Mouse (Mus musculus) kidney, embryonic 14.5 days (tissue): ENCODE results near the gene Olfr553. TPM values are rescaled to one million over a fixed set of nuclear protein-coding genes. Genes with fewer than 3 reads are reported as not detected.
"Not testable (repeated sequence)": the region's sequence is repeated elsewhere in the genome, so short reads cannot be mapped to it uniquely, and the experiment has no call there.

Experiments
- ATAC-seq: fragments of 200-750 bp; cut with Nextera tagmentation; 2 replicates; pipeline ENCODE4 v1.8.0; 2017; ENCODE audit warnings: moderate number of reproducible peaks, mild to moderate bottlenecking, moderate TSS enrichment, moderate library complexity; ENCODE audit not compliant: low FRiP score, low TSS enrichment
- H3K27ac ChIP-seq: fragments of 300-500 bp; sonication (generic); 2 replicates; pipeline ENCODE4 v1.5.1; 2014; ENCODE audit warnings: low read depth, mild to moderate bottlenecking, low read length, moderate library complexity, mixed read lengths
- H3K27me3 ChIP-seq: fragments of 300-500 bp; sonication (generic); 2 replicates; pipeline ENCODE4 v1.6.1; 2014; ENCODE audit warnings: mild to moderate bottlenecking, low read length; ENCODE audit not compliant: control insufficient read depth, insufficient read depth
- H3K36me3 ChIP-seq: fragments of 300-500 bp; sonication (generic); 2 replicates; pipeline ENCODE4 v1.6.1; 2014; ENCODE audit warnings: low read length, mixed read lengths; ENCODE audit not compliant: control insufficient read depth, insufficient read depth
- H3K4me1 ChIP-seq: fragments of 300-500 bp; sonication (generic); 2 replicates; pipeline ENCODE4 v1.6.1; 2014; ENCODE audit warnings: low read length, mixed read lengths; ENCODE audit not compliant: control insufficient read depth, insufficient read depth
- H3K4me2 ChIP-seq: fragments of 300-500 bp; sonication (generic); replicated peaks from 2 replicates; pipeline ENCODE4 v1.6.1; 2014; ENCODE audit warnings: low read depth, mild to moderate bottlenecking, low read length
- H3K4me3 ChIP-seq: fragments of 300-500 bp; sonication (generic); 2 replicates; pipeline ENCODE4 v1.5.1; 2014; ENCODE audit warnings: mild to moderate bottlenecking, low read length
- H3K9ac ChIP-seq: fragments of 300-500 bp; sonication (generic); 2 replicates; pipeline ENCODE4 v1.6.1; 2014; ENCODE audit warnings: low read depth, mild to moderate bottlenecking, low read length, moderate library complexity
- H3K9me3 ChIP-seq: fragments of 300-500 bp; sonication (generic); 2 replicates; pipeline ENCODE4 v1.6.1; 2016; ENCODE audit warnings: low read length; ENCODE audit not compliant: control insufficient read depth
- WGBS: fragments of 180-500 bp; shearing (Covaris S2); extraction: QIAGEN DNeasy Blood & Tissue Kit; methylation state at CpG from one replicate; pipeline ENCODE4 v1.1.7; 2014; 5-methylcytosine and 5-hydroxymethylcytosine counted together
- polyA plus RNA-seq: library from polyadenylated mRNA; unstranded; fragments of >200 nt; fragmentation: Nextera tagmentation; extraction: Ambion mirVana; gene quantifications from 2 replicates; pipeline ENCODE4 v1.2.1, GENCODE M21; 2014

Gene Olfr553
- not detected in 2 replicates for polyA plus RNA-seq

GRCm38 (mm10) chr7:102618118-102618517 is at the start of gene Olfr553:
Gene Olfr553, minus strand, starts transcription at chr7:102618218.
- no peaks in the 10 kb centered on the region for H3K36me3 ChIP-seq
- H3K4me1 ChIP-seq = no peaks in the 10 kb centered on the region
- H3K27me3 ChIP-seq = no peaks in the 10 kb centered on the region
- ATAC-seq = no peak
- no peak within 1 kb of the TSS for H3K9ac ChIP-seq
- no peaks in the 10 kb centered on the region for H3K9me3 ChIP-seq
- no peak within 1 kb of the TSS for H3K4me3 ChIP-seq
- no peak within 1 kb of the TSS for H3K4me2 ChIP-seq
- H3K27ac ChIP-seq = no peak within 1 kb of the TSS

- 37% methylated on average over 2 of the region's 2 CpGs for WGBS
Measured at GRCm38 (mm10) chr7:102665378-102665777, 47.4 kb upstream of the Olfr553 start.

GRCm38 (mm10) chr7:102664599-102664998 is 46.6 kb upstream of the Olfr553 start, which contains the start of gene Olfr556:
Gene Olfr556, plus strand, starts transcription at chr7:102664899.
- 54% methylated on average over 3 of the region's 3 CpGs for WGBS
- no peak within 1 kb of the TSS for H3K9ac ChIP-seq
- no peaks in the 10 kb centered on the region for H3K27me3 ChIP-seq
- H3K9me3 ChIP-seq = no peaks in the 10 kb centered on the region
- H3K36me3 ChIP-seq = no peaks in the 10 kb centered on the region
- no peaks in the 10 kb centered on the region for H3K4me1 ChIP-seq
- H3K4me3 ChIP-seq = no peak within 1 kb of the TSS
- H3K27ac ChIP-seq = no peak within 1 kb of the TSS
- ATAC-seq = no peak
- no peak within 1 kb of the TSS for H3K4me2 ChIP-seq

More at GRCm38 (mm10) chr7:102665378-102665777, 47.4 kb upstream of the Olfr553 start:
- no peak overlapping the region for H3K4me3 ChIP-seq
- H3K9me3 ChIP-seq = no peaks in the 10 kb centered on the region
- H3K4me1 ChIP-seq = no peaks in the 10 kb centered on the region
- no peak for ATAC-seq
- no peaks in the 10 kb centered on the region for H3K36me3 ChIP-seq
- H3K9ac ChIP-seq = no peak overlapping the region
- no peak overlapping the region for H3K27ac ChIP-seq
- no peaks in the 10 kb centered on the region for H3K27me3 ChIP-seq
- H3K4me2 ChIP-seq = no peak overlapping the region

- WGBS = 95% methylated on average over 1 of the region's 1 CpGs
- H3K36me3 ChIP-seq = no peaks in the 10 kb centered on the region
- H3K4me2 ChIP-seq = no peak within 1 kb of the TSS
- ATAC-seq = no peak
- no peak within 1 kb of the TSS for H3K4me3 ChIP-seq
- H3K27me3 ChIP-seq = no peaks in the 10 kb centered on the region
- H3K9ac ChIP-seq = no peak within 1 kb of the TSS
- H3K4me1 ChIP-seq = no peaks in the 10 kb centered on the region
- no peaks in the 10 kb centered on the region for H3K9me3 ChIP-seq
- H3K27ac ChIP-seq = no peak within 1 kb of the TSS
Measured at GRCm38 (mm10) chr7:102658523-102658922, 40.5 kb upstream of the Olfr553 start, which contains the start of gene Olfr555. Gene Olfr555, plus strand, starts transcription at chr7:102658823.

- H3K4me2 ChIP-seq, H3K36me3 ChIP-seq, H3K27me3 ChIP-seq, H3K27ac ChIP-seq, H3K4me3 ChIP-seq, ATAC-seq, H3K9me3 ChIP-seq, H3K9ac ChIP-seq, H3K4me1 ChIP-seq: not testable (repeated sequence)
- WGBS = 86% methylated on average over 4 of the region's 4 CpGs
Measured at GRCm38 (mm10) chr7:102644945-102645344, 26.9 kb upstream of the Olfr553 start.

GRCm38 (mm10) chr7:102638132-102638531 is 20.1 kb upstream of the Olfr553 start, which contains the start of gene Olfr554:
Gene Olfr554, plus strand, starts transcription at chr7:102638432.
- no peak within 1 kb of the TSS for H3K27ac ChIP-seq
- WGBS = 75% methylated on average over 1 of the region's 1 CpGs
- H3K4me2 ChIP-seq = no peak within 1 kb of the TSS
- no peak for ATAC-seq
- no peak within 1 kb of the TSS for H3K4me3 ChIP-seq
- no peak within 1 kb of the TSS for H3K9ac ChIP-seq
- no peaks in the 10 kb centered on the region for H3K4me1 ChIP-seq
- no peaks in the 10 kb centered on the region for H3K9me3 ChIP-seq
- no peaks in the 10 kb centered on the region for H3K27me3 ChIP-seq
- H3K36me3 ChIP-seq = no peaks in the 10 kb centered on the region

- Histone ChIP-seq H3K36me3 (no peaks in the 10 kb centered on the region), H3K9ac (no peak overlapping the region), H3K27me3 (no peaks in the 10 kb centered on the region), H3K9me3 (no peaks in the 10 kb centered on the region), H3K4me3 (no peak overlapping the region), H3K4me1 (no peaks in the 10 kb centered on the region), H3K4me2 (no peak overlapping the region), H3K27ac (no peak overlapping the region)
- no peak for ATAC-seq
- 38% methylated on average over 3 of the region's 3 CpGs for WGBS
Measured at GRCm38 (mm10) chr7:102636665-102637064, 18.6 kb upstream of the Olfr553 start.

GRCm38 (mm10) chr7:102620368-102620767 is 2.4 kb upstream of the Olfr553 start:
- H3K4me1 ChIP-seq, H3K36me3 ChIP-seq, H3K4me2 ChIP-seq, ATAC-seq, H3K27me3 ChIP-seq, H3K27ac ChIP-seq, H3K4me3 ChIP-seq, H3K9me3 ChIP-seq, H3K9ac ChIP-seq: not testable (repeated sequence)
- 85% methylated on average over 17 of the region's 19 CpGs for WGBS

- no peak overlapping the region for H3K9ac ChIP-seq
- no peak for ATAC-seq
- H3K4me3 ChIP-seq = no peak overlapping the region
- H3K4me1 ChIP-seq = no peaks in the 10 kb centered on the region
- H3K36me3 ChIP-seq = no peaks in the 10 kb centered on the region
- H3K27me3 ChIP-seq = no peaks in the 10 kb centered on the region
- 67% methylated on average over 5 of the region's 5 CpGs for WGBS
- no peaks in the 10 kb centered on the region for H3K9me3 ChIP-seq
- no peak overlapping the region for H3K4me2 ChIP-seq
- H3K27ac ChIP-seq = no peak overlapping the region
Measured at GRCm38 (mm10) chr7:102619608-102620007, 1.6 kb upstream of the Olfr553 start.
